Mouse (Mus musculus): ENCODE measurements around the gene Zp2. TPM values are rescaled to one million over a fixed set of nuclear protein-coding genes. Genes with fewer than 3 reads are reported as not detected.

The Zp2 gene
- polyA plus RNA-seq (2012; rRNA removed): 0.28 and 0.38 TPM in 2 replicates

DNA sequence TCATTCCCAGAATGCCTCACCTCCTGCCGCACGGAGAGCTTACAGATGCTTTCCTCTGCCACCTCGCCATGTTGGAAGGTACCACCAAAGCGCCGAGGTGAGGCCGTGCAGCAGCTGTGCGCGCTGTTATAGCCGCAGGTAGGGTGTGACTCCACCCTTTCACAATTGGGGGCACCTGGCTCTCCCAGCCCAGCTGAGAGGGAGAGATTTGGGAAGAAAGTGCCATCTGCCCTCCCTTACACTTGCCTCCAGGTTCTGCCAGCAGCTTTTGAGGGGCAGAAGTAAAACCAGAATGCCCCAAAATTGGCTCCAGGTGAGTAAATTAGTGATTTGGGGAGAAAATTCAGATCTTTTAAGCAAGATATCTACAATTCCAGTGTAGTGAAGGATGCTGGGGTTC is at the start of gene Zp2:
Gene Zp2 (minus strand): TSS at position 101 of the 400 bp plus-strand sequence.
- TF ChIP-seq POLR2A (IDR thresholded peaks at IDR 0.05; ENCODE audit: extremely low read depth, insufficient read depth, low read length) (no peak), CTCF (IDR thresholded peaks at IDR 0.05; ENCODE audit: extremely low read depth, insufficient read depth, low read length) (no peak)
- no peak within 1 kb of the TSS for H3K27ac ChIP-seq (ENCODE audit: insufficient read depth, low read length)

DNA sequence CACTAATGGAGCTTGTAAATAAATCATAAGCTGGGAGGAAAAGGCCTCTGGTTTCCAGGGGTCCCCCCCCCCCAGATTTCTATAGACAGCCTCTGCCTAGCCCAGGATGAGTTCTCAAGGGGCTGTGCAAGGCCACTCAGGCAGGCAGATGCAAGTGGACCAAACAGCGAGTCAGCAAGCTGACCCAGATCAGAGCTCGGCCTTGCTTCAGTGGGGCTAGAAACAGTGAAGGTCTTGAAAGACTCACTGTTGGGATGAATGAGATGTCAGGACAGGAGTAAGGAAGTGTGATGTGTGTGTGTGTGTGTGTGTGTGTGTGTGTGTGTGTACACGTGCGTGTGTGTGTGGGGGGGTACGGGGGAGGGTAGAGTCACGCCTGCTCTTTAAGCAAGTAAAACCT is 47.7 kb upstream of the Zp2 start:
- TF ChIP-seq CTCF (IDR thresholded peaks at IDR 0.05; ENCODE audit: extremely low read depth, insufficient read depth, low read length): no peak
- TF ChIP-seq POLR2A (IDR thresholded peaks at IDR 0.05; ENCODE audit: extremely low read depth, insufficient read depth, low read length): no peak
- H3K4me1 ChIP-seq (ENCODE audit: control insufficient read depth, insufficient read depth, low read length): peaks cover 2% of the 10 kb centered on the region; the same call in 1 of the 2 replicates
- no peak overlapping the region for H3K4me3 ChIP-seq (ENCODE audit: insufficient read depth, low read length)
- H3K27ac ChIP-seq (ENCODE audit: insufficient read depth, low read length): no peak overlapping the region

More for the DNA sequence above, at the start of gene Zp2:
- H3K4me3 ChIP-seq (ENCODE audit: insufficient read depth, low read length): no peak within 1 kb of the TSS
- H3K4me1 ChIP-seq (ENCODE audit: control insufficient read depth, insufficient read depth, low read length): no peaks in the 10 kb centered on the region; the same call in none of the 2 replicates

DNA sequence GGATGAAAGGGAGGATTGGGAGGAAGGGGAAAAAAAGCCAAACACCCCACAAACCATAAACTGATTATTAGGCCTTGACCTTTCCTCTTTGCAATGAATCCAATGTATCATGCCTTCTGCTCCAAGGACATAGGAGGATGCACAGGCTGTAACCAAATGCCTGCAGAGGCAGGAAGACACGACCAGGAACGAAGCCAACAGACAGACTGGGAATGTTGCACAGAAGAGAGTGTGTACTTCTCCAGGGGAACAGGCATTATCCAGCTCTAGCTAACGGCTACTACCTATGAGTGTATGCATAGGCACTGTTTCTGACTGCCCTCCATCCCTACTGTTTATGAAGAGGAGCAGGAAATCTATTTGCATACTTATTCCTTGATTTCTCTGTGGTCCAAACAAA is 47.1 kb upstream of the Zp2 start:
- H3K4me1 ChIP-seq (ENCODE audit: control insufficient read depth, insufficient read depth, low read length): peaks cover 2% of the 10 kb centered on the region; the same call in 1 of the 2 replicates
- TF ChIP-seq POLR2A (IDR thresholded peaks at IDR 0.05; ENCODE audit: extremely low read depth, insufficient read depth, low read length): no peak
- TF ChIP-seq CTCF (IDR thresholded peaks at IDR 0.05; ENCODE audit: extremely low read depth, insufficient read depth, low read length): no peak
- no peak overlapping the region for H3K4me3 ChIP-seq (ENCODE audit: insufficient read depth, low read length)
- H3K27ac ChIP-seq (ENCODE audit: insufficient read depth, low read length): no peak overlapping the region

DNA sequence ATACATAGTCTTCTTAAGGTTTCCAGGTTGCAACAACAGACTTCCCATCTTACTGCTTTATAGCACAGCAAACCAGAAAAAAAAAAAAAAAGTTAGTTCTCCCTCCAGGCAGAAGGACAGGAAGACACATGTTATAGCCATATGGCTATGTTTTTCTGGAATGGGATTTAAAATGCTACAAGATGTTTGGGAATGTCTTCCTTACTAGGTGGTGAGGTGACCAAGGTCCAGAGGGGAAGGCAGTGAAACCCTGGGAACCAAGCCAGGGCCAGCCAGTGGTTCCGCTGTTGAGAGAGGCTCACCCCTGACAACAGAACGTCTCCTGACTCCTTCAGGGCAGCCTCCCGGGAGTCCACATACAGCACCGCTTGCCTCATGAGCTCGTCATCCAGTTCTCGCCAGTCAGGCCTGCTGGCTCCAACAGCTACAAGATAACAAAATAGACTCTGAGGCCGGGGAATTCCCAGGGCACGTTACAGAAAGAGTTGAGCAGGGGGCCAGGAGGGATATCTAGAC is 45.1 kb upstream of the Zp2 start:
- TF ChIP-seq CTCF (IDR thresholded peaks at IDR 0.05; ENCODE audit: extremely low read depth, insufficient read depth, low read length) (no peak), POLR2A (IDR thresholded peaks at IDR 0.05; ENCODE audit: extremely low read depth, insufficient read depth, low read length) (no peak)

DNA sequence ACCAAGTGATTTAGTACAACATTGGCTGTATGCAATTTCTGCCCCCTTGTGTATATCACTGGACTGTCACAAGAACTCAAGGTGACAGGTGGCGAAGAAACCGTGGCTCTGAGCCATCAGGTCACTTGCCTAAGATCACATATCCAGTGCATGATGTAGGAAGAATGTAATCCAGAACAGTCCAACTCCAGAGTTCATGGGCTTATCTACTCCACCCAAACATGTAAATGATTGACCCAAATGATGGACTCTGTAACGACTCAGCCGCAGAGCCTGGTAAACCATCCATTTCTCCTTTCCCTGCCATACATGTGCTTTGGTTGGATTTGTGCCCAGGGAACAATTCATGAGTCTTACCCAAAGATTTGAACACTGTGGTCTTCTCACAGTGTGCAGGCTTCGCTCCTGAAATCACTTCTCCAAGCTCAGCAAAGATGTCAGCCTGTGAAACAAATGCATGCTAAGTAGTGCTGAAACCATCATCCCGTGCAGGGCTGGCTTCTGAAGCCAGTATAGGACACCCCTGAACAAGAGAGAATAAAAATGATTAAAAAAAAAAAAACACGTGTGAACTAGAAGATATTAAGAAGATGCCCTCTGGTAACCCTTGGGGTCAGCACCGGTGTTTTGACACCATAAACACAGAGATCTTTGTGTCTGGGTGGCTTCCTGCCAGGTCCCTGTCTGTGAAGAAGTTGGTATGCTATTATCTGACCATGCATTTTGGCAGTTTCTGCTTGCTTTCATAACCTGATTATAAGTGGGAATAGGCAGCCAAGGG is 44.5 kb upstream of the Zp2 start:
- Histone ChIP-seq H3K27ac (ENCODE audit: insufficient read depth, low read length) (no peak overlapping the region), H3K4me1 (ENCODE audit: control insufficient read depth, insufficient read depth, low read length) (no peaks in the 10 kb centered on the region), H3K4me3 (ENCODE audit: insufficient read depth, low read length) (no peak overlapping the region)
- TF ChIP-seq CTCF (IDR thresholded peaks at IDR 0.05; ENCODE audit: extremely low read depth, insufficient read depth, low read length) (no peak), POLR2A (IDR thresholded peaks at IDR 0.05; ENCODE audit: extremely low read depth, insufficient read depth, low read length) (no peak)

More for the DNA sequence above, 45.1 kb upstream of the Zp2 start:
- H3K4me3 ChIP-seq (ENCODE audit: insufficient read depth, low read length): no peak overlapping the region
- no peak overlapping the region for H3K27ac ChIP-seq (ENCODE audit: insufficient read depth, low read length)
- H3K4me1 ChIP-seq (ENCODE audit: control insufficient read depth, insufficient read depth, low read length): no peaks in the 10 kb centered on the region

DNA sequence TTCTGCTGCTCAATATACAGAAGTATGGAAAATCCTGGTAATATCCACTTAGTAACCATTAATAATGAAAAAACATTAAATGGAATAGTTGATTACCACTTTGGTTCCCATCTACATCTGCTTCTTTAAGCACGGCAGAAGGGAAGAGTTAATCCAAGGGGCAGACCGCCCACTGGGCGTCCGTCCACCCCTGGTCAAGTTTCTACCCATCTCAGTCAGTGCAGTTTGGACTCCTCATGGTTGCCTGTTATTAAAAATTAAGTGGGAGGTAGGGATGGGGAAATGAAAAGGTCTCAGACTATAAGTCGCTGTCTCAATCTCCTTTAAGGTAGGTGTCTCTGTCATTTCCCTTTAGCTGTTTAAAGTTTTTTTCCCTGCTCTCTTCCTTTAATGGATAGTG is 43.9 kb upstream of the Zp2 start:
- Histone ChIP-seq H3K4me3 (ENCODE audit: insufficient read depth, low read length) (no peak overlapping the region), H3K4me1 (ENCODE audit: control insufficient read depth, insufficient read depth, low read length) (no peaks in the 10 kb centered on the region), H3K27ac (ENCODE audit: insufficient read depth, low read length) (no peak overlapping the region)
- TF ChIP-seq CTCF (IDR thresholded peaks at IDR 0.05; ENCODE audit: extremely low read depth, insufficient read depth, low read length): no peak
- TF ChIP-seq POLR2A (IDR thresholded peaks at IDR 0.05; ENCODE audit: extremely low read depth, insufficient read depth, low read length): no peak

DNA sequence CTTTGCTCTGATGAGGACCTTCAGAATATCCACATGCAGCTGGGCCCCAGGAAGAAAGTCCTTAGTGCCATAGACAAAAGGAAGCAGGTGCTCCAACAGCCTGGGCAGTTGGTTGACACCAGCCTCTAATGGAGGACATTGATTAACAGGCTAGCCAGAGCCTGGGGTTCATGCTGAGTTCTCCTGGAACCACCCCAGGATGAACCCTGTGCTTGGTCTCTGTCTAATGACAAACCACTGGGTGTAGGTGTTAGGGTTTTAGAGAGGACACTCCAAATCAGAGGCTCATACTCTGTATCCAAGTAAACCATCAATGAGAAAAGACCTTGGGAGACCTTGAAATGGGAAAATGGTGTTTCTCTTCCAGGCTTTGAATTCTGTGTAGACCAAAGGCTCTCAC is 37.8 kb upstream of the Zp2 start:
- Histone ChIP-seq H3K4me3 (ENCODE audit: insufficient read depth, low read length) (no peak overlapping the region), H3K4me1 (ENCODE audit: control insufficient read depth, insufficient read depth, low read length) (no peaks in the 10 kb centered on the region), H3K27ac (ENCODE audit: insufficient read depth, low read length) (no peak overlapping the region)
- TF ChIP-seq POLR2A (IDR thresholded peaks at IDR 0.05; ENCODE audit: extremely low read depth, insufficient read depth, low read length) (no peak), CTCF (IDR thresholded peaks at IDR 0.05; ENCODE audit: extremely low read depth, insufficient read depth, low read length) (no peak)

DNA sequence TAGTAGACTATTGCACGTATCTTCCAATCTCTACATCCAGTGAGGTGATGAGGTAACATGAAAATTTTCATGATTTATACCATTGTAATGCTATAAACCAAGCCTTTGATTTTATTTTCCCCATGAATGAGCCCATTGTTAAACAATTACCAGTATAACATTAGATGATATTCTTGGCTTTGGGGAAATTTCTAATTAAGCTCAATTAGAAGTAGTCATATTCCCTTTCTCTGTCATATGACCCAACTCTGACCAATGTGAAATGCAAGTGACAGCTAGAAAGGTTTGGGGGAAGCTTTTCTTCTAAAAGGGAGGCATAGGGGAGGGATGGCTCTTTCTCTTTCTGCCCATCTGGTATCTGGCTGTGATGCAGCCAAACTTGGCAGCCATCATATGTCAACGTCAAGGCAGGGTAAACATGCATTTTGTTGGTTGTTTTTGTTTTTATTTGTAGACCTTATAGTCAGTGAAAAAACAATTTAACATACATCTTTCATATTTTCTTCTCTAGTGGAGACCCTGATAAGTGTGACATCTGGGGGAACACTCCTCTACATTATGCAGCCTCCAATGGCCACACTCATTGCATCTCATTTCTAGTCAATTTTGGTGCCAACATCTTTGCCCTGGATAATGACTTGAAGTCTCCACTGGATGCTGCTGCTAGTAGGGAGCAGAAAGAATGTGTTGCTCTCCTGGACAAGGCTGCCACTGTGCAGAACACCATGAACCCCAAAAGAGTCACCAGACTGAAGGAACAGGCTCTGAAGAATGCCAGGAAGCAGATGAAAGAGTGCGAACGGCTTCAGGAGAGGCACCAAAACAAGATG is 36.5 kb upstream of the Zp2 start:
- TF ChIP-seq POLR2A (IDR thresholded peaks at IDR 0.05; ENCODE audit: extremely low read depth, insufficient read depth, low read length): no peak
- no peak for TF ChIP-seq CTCF (IDR thresholded peaks at IDR 0.05; ENCODE audit: extremely low read depth, insufficient read depth, low read length)
- Histone ChIP-seq H3K4me1 (ENCODE audit: control insufficient read depth, insufficient read depth, low read length) (no peaks in the 10 kb centered on the region; the same call in 1 of the 2 replicates), H3K4me3 (ENCODE audit: insufficient read depth, low read length) (no peak overlapping the region), H3K27ac (ENCODE audit: insufficient read depth, low read length) (no peak overlapping the region)

DNA sequence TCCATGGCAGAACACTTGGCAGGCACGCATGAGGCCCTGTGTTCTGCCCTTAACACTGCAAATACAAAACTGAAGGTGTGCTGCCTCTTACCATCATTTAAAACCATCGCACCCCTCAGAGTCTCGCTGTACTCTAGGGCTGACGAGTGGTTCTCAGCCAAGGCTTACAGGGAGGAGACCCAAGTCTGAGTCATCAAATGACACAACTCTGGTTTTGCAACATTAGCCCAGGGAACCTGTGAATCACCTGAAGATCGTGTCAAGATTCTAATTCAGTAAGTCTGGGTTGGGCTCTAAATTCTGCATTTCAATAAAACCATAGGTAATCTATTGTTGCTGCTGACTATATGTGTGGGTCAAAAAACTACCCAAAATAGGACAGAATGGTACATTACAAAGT is 35.5 kb upstream of the Zp2 start:
- no peaks in the 10 kb centered on the region; the same call in 1 of the 2 replicates for H3K4me1 ChIP-seq (ENCODE audit: control insufficient read depth, insufficient read depth, low read length)
- no peak for TF ChIP-seq POLR2A (IDR thresholded peaks at IDR 0.05; ENCODE audit: extremely low read depth, insufficient read depth, low read length)
- no peak for TF ChIP-seq CTCF (IDR thresholded peaks at IDR 0.05; ENCODE audit: extremely low read depth, insufficient read depth, low read length)
- no peak overlapping the region for H3K27ac ChIP-seq (ENCODE audit: insufficient read depth, low read length)
- no peak overlapping the region for H3K4me3 ChIP-seq (ENCODE audit: insufficient read depth, low read length)

Data from cortical plate, adult 2 months (tissue).